Comparison of ENCODE assay signal across 8 mouse cellular contexts in the genomic region with DNA sequence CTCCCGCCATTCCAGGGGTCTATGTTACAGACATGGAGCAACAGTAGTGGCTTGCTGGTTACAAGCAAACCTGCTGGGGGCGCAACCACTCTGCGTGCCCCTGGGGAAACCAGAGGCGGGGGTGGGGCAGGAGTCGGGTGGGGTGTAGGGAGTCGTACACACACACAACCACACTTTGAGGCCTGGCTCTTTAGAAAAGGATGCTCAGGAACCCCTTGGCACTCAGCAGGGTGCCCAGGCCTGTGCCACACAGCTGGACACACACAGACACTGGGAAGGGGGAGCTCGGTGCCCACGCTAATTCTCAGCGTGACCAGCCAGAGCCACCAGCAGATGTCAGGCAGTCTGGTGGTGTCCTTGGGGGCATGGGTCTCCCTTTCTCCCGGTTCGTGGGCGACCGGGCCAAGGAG. TPM values are rescaled to one million over a fixed set of nuclear protein-coding genes. Genes with fewer than 3 reads are reported as not detected.
DNase-seq lines count a peak whose midpoint lies in the region; ATAC-seq and TF ChIP-seq lines count a peak whose summit lies in the region.

No protein-coding gene starts in this region.

- H3K4me2 ChIP-seq in heart, embryonic 12.5 days, result peak overlapping the region; percentile 96

- no peak for TF ChIP-seq POLR2A in spleen, adult 2 months (IDR thresholded peaks at IDR 0.05; ENCODE audit: low read depth, low read length)
- TF ChIP-seq POLR2A in small intestine, adult 2 months (IDR thresholded peaks at IDR 0.05; ENCODE audit: low read depth, low read length), result no peak

- peak overlapping the region; percentile 80 for H3K4me3 ChIP-seq in spleen, adult 2 months (ENCODE audit: extremely low read depth, insufficient read depth, insufficient read length)
- peak overlapping the region; percentile 76 for H3K4me3 ChIP-seq in brown adipose tissue, adult 24 weeks (ENCODE audit: insufficient read depth, low read depth, low read length)
- H3K4me3 ChIP-seq in heart, embryonic 12.5 days, result peak overlapping the region; percentile 93
- H3K4me3 ChIP-seq in small intestine, adult 2 months (ENCODE audit: low read depth, low read length), result peak overlapping the region; percentile 76

- DNase-seq in spleen, adult 2 months (ENCODE audit: low read depth in 1 of 2, low spot score in 2 of 2), result no peak
- DNase-seq in spleen, adult 12 weeks (ENCODE audit: low spot score), result no peak
- peak; percentile 66 to 77 for DNase-seq in layer of hippocampus, postnatal 10 days (ENCODE audit: low spot score in 2 of 2)
- DNase-seq in lung, postnatal 36 days, result peak; percentile 67
- no peak for DNase-seq in yolk sac, embryonic 10.5 days (ENCODE audit: low spot score)

- no peak for ATAC-seq in heart, embryonic 12.5 days (ENCODE audit: insufficient number of reproducible peaks, low FRiP score)

- peak overlapping the region; percentile 99 for H3K9ac ChIP-seq in heart, embryonic 12.5 days

- peak overlapping the region; percentile 94 for H3K27ac ChIP-seq in spleen, adult 2 months (ENCODE audit: insufficient read depth, low read length)
- H3K27ac ChIP-seq in brown adipose tissue, adult 24 weeks (replicated peaks; ENCODE audit: low read depth, low read length), result peak overlapping the region; percentile 96
- H3K27ac ChIP-seq in heart, embryonic 12.5 days (ENCODE audit: poor library complexity, severe bottlenecking), result peak overlapping the region; percentile 100
- peak overlapping the region; percentile 94 for H3K27ac ChIP-seq in small intestine, adult 2 months (ENCODE audit: insufficient read depth, low read depth, low read length)

- H3K36me3 ChIP-seq in spleen, adult 2 months (ENCODE audit: control insufficient read depth, insufficient read depth, low read length), result no peaks in the 10 kb centered on the region
- no peaks in the 10 kb centered on the region for H3K36me3 ChIP-seq in heart, embryonic 12.5 days
- peaks cover 3% of the 10 kb centered on the region for H3K36me3 ChIP-seq in small intestine, adult 2 months (ENCODE audit: control insufficient read depth, insufficient read depth, low read length)

- no peaks in the 10 kb centered on the region for H3K27me3 ChIP-seq in spleen, adult 2 months (ENCODE audit: control insufficient read depth, insufficient read depth, low read length)
- no peaks in the 10 kb centered on the region for H3K27me3 ChIP-seq in heart, embryonic 12.5 days (replicated peaks)
- H3K27me3 ChIP-seq in small intestine, adult 2 months (ENCODE audit: control insufficient read depth, insufficient read depth, low read length), result no peaks in the 10 kb centered on the region

- no peaks in the 10 kb centered on the region for H3K9me3 ChIP-seq in heart, embryonic 12.5 days (replicated peaks)

- TF ChIP-seq CTCF in spleen, adult 2 months (IDR thresholded peaks at IDR 0.05; ENCODE audit: extremely low read depth, insufficient read depth, insufficient read length, insufficient replicate concordance), result no peak
- no peak for TF ChIP-seq CTCF in small intestine, adult 2 months (IDR thresholded peaks at IDR 0.05; ENCODE audit: extremely low read depth, insufficient read length, insufficient replicate concordance, low read depth, low read length)

- 8% methylated on average over 13 of the region's 13 CpGs for whole genome bisulfite sequencing in spleen, adult 2 months
- 2% methylated on average over 13 of the region's 13 CpGs for WGBS in heart, embryonic 12.5 days
- 8% methylated on average over 13 of the region's 13 CpGs for WGBS in small intestine, adult 2 months

- peaks cover 4% of the 10 kb centered on the region; the same call in 1 of the 2 replicates for H3K4me1 ChIP-seq in spleen, adult 2 months (ENCODE audit: control insufficient read depth, insufficient read depth, insufficient read length)
- peaks cover 6% of the 10 kb centered on the region; the same call in 1 of the 2 replicates for H3K4me1 ChIP-seq in brown adipose tissue, adult 24 weeks (ENCODE audit: control insufficient read depth, insufficient read depth, insufficient read length, low read length)
- peaks cover 34% of the 10 kb centered on the region for H3K4me1 ChIP-seq in heart, embryonic 12.5 days (replicated peaks)
- peaks cover 6% of the 10 kb centered on the region for H3K4me1 ChIP-seq in small intestine, adult 2 months (ENCODE audit: control insufficient read depth, insufficient read depth, insufficient read length, low read length)

RNA-seq across cellular contexts. Expression of a gene that starts 1.2 kb away (rescaled TPM):
- 84.8 and 101 TPM in 2 replicates for polyA plus RNA-seq in spleen, adult 2 months (2012; rRNA removed)
- polyA plus RNA-seq in brown adipose tissue, adult 24 weeks (2012; ENCODE audit: insufficient read depth, insufficient read length, missing spikeins), result 106 and 193 TPM in 2 replicates
- 52.9 and 55.1 TPM in 2 replicates for polyA plus RNA-seq in heart, embryonic 12.5 days (2016; fragmentation: Nextera tagmentation; extraction: Ambion mirVana)
- total RNA-seq in layer of hippocampus, postnatal 10 days (2021), result 100 to 1,000 TPM; 303 to 334 TPM
- 101 and 242 TPM in 2 replicates for polyA plus RNA-seq in small intestine, adult 2 months (2012; rRNA removed)

Comparison
In these comparisons a context has a peak if more than half of its experiments do, and no peak if none do; other contexts are left out.
1. DNase-seq: peak in layer of hippocampus, postnatal 10 days (2 of 2) and lung, postnatal 36 days (single experiment); none in spleen, adult 2 months (0 of 2), spleen, adult 12 weeks (single experiment) and yolk sac, embryonic 10.5 days (single experiment).
2. Peak in every context shown above with its lines, with median percentiles within 50 percentile points of each other: H3K27ac ChIP-seq and H3K4me3 ChIP-seq.